Mouse (Mus musculus): Measurements from ENCODE around the gene Slamf6. TPM values are rescaled to one million over a fixed set of nuclear protein-coding genes. Genes with fewer than 3 reads are reported as not detected.

Slamf6 gene
- polyA plus RNA-seq, 1 experiment from 2014 or later: not detected

- no peak for ATAC-seq (replicated peaks; ENCODE audit: insufficient number of reproducible peaks, low FRiP score, low TSS enrichment)
- Histone ChIP-seq H3K27me3 (ENCODE audit: control insufficient read depth, insufficient read depth, low read length) (no peaks in the 10 kb centered on the region), H3K36me3 (ENCODE audit: control insufficient read depth, insufficient read depth, low read length) (no peaks in the 10 kb centered on the region), H3K9me3 (replicated peaks; ENCODE audit: control insufficient read depth, low read length) (no peaks in the 10 kb centered on the region), H3K27ac (ENCODE audit: low read depth, low read length) (no peak overlapping the region), H3K4me3 (ENCODE audit: low read depth, low read length) (no peak overlapping the region), H3K4me2 (no peak overlapping the region), H3K4me1 (ENCODE audit: control insufficient read depth, insufficient read depth, low read length) (no peaks in the 10 kb centered on the region), H3K9ac (ENCODE audit: low read depth, low read length) (no peak overlapping the region)
- 64% methylated on average over 5 of the region's 5 CpGs for WGBS (ENCODE audit: insufficient replicate concordance)
Observed at GRCm38 (mm10) chr1:171982170-171982569, 64.9 kb downstream of the Slamf6 start.

DNA sequence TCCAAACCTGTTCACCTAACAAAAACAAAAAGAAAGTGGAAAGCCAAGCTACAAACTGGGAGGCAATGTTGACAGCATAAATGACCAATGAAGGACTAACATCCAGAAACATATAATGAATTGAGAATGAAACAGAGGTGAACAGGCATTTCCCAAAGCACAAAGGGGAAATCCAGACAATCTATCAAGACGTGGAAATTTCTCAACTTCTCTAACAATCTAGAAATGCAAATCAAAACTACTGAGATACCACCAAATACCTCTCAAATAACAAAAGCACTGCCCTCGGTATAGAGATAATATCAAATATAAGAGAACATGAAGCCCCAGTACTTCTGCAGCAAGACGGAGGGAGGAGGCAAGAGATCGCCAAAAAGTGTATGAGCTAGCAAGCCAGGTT, 65.4 kb downstream of the Slamf6 start:
- Histone ChIP-seq H3K9ac (ENCODE audit: low read depth, low read length) (no peak overlapping the region), H3K27ac (ENCODE audit: low read depth, low read length) (no peak overlapping the region), H3K4me1 (ENCODE audit: control insufficient read depth, insufficient read depth, low read length) (no peaks in the 10 kb centered on the region), H3K36me3 (ENCODE audit: control insufficient read depth, insufficient read depth, low read length) (no peaks in the 10 kb centered on the region), H3K4me3 (ENCODE audit: low read depth, low read length) (no peak overlapping the region), H3K9me3 (replicated peaks; ENCODE audit: control insufficient read depth, low read length) (no peaks in the 10 kb centered on the region), H3K27me3 (ENCODE audit: control insufficient read depth, insufficient read depth, low read length) (no peaks in the 10 kb centered on the region), H3K4me2 (no peak overlapping the region)
- no peak for ATAC-seq (replicated peaks; ENCODE audit: insufficient number of reproducible peaks, low FRiP score, low TSS enrichment)
- 54% methylated on average over 4 of the region's 4 CpGs for WGBS (ENCODE audit: insufficient replicate concordance)

DNA sequence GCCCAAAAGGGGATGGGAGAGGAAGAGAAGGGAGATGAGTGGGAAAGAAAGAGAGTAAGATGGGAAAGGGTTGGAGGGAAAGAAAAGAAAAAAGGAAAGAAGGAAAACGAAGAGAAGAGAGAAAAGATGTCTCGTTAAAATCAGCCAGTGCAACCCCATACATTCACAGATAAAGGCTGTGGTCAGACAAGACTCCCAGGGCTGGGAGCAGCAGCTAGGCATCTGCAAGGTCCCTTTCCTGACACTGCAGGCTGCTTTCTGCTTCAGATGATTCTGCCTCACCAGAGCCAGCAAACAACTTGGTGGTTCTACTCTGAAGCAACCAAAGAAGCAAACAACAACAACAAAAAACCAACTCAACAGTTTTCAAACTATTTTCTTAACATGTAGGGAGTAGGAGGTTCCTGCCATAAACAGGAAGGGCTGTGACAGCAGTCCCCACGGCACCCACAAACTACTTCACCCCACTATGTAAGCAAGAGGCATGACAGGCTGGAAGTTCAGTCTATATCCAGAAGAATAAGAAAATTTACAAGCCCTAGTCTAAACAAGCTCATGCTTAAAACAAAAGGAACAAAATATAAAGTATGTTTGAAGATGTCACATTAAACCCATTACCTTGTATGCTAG, 66.2 kb downstream of the Slamf6 start:
- Histone ChIP-seq H3K36me3 (ENCODE audit: control insufficient read depth, insufficient read depth, low read length) (no peaks in the 10 kb centered on the region), H3K4me2 (no peak overlapping the region), H3K4me1 (ENCODE audit: control insufficient read depth, insufficient read depth, low read length) (no peaks in the 10 kb centered on the region), H3K27ac (ENCODE audit: low read depth, low read length) (no peak overlapping the region), H3K9ac (ENCODE audit: low read depth, low read length) (no peak overlapping the region), H3K4me3 (ENCODE audit: low read depth, low read length) (no peak overlapping the region), H3K27me3 (ENCODE audit: control insufficient read depth, insufficient read depth, low read length) (no peaks in the 10 kb centered on the region), H3K9me3 (replicated peaks; ENCODE audit: control insufficient read depth, low read length) (no peaks in the 10 kb centered on the region)
- 46% methylated on average over 3 of the region's 3 CpGs for WGBS (ENCODE audit: insufficient replicate concordance)
- ATAC-seq (replicated peaks; ENCODE audit: insufficient number of reproducible peaks, low FRiP score, low TSS enrichment): no peak

DNA sequence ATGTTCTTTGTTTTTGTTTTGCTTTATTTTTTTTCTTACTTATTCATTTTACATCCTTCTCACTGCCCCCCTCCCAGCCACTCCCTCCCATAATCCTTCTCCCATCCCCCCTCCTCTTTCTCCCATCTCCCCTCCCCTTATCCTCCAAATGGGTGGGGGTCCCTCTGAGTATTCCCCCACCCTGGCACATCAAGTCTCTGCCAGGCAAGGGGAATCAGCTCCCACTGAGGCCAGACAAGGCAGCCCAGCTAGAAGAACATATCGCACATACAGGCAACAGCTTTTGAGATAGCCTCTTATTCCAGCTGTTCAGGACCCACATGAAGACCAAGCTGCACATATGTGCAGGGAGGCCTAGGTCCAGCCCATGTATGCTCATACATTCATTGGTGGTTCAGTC, 66.8 kb downstream of the Slamf6 start:
- 100% methylated on average over 1 of the region's 1 CpGs for WGBS (ENCODE audit: insufficient replicate concordance)

DNA sequence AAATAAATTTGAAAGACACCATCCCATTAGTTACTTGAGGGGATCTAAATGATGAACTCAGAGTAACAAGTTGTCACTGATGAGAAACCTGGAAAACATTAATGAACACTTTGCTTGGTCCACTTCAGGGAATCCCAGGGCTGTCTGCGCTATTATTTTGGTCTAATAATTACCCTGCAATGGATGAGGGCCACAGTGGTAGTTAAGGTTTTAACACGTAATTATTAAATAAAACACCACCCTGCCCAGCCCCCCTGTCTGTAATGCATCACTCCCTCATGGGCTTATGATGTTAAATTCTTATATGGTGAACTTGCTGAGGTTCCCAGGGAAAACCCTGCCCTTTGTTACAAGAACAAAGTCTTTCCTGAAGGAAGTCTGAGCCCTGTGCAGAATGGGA, 74.6 kb downstream of the Slamf6 start:
- H3K27me3 ChIP-seq (ENCODE audit: control insufficient read depth, insufficient read depth, low read length): no peaks in the 10 kb centered on the region
- no peak overlapping the region for H3K9ac ChIP-seq (ENCODE audit: low read depth, low read length)
- peaks cover 14% of the 10 kb centered on the region; the same call in 1 of the 2 replicates for H3K4me1 ChIP-seq (ENCODE audit: control insufficient read depth, insufficient read depth, low read length)
- H3K36me3 ChIP-seq (ENCODE audit: control insufficient read depth, insufficient read depth, low read length): no peaks in the 10 kb centered on the region
- WGBS (ENCODE audit: insufficient replicate concordance): 91% methylated on average over 2 of the region's 2 CpGs
- ATAC-seq (replicated peaks; ENCODE audit: insufficient number of reproducible peaks, low FRiP score, low TSS enrichment): no peak
- no peak overlapping the region for H3K4me2 ChIP-seq
- H3K4me3 ChIP-seq (ENCODE audit: low read depth, low read length): no peak overlapping the region
- no peak overlapping the region for H3K27ac ChIP-seq (ENCODE audit: low read depth, low read length)
- H3K9me3 ChIP-seq (replicated peaks; ENCODE audit: control insufficient read depth, low read length): no peaks in the 10 kb centered on the region

More for the DNA sequence above, 66.8 kb downstream of the Slamf6 start:
- no peaks in the 10 kb centered on the region for H3K36me3 ChIP-seq (ENCODE audit: control insufficient read depth, insufficient read depth, low read length)
- no peak overlapping the region for H3K27ac ChIP-seq (ENCODE audit: low read depth, low read length)
- no peak overlapping the region for H3K9ac ChIP-seq (ENCODE audit: low read depth, low read length)
- H3K27me3 ChIP-seq (ENCODE audit: control insufficient read depth, insufficient read depth, low read length): no peaks in the 10 kb centered on the region
- H3K9me3 ChIP-seq (replicated peaks; ENCODE audit: control insufficient read depth, low read length): no peaks in the 10 kb centered on the region
- no peaks in the 10 kb centered on the region for H3K4me1 ChIP-seq (ENCODE audit: control insufficient read depth, insufficient read depth, low read length)
- ATAC-seq (replicated peaks; ENCODE audit: insufficient number of reproducible peaks, low FRiP score, low TSS enrichment): no peak
- no peak overlapping the region for H3K4me3 ChIP-seq (ENCODE audit: low read depth, low read length)
- H3K4me2 ChIP-seq: no peak overlapping the region

- no peak for ATAC-seq (replicated peaks; ENCODE audit: insufficient number of reproducible peaks, low FRiP score, low TSS enrichment)
- H3K27ac ChIP-seq (ENCODE audit: low read depth, low read length): no peak overlapping the region
- H3K27me3 ChIP-seq (ENCODE audit: control insufficient read depth, insufficient read depth, low read length): no peaks in the 10 kb centered on the region
- no peak overlapping the region for H3K4me3 ChIP-seq (ENCODE audit: low read depth, low read length)
- H3K4me2 ChIP-seq: no peak overlapping the region
- no peak overlapping the region for H3K9ac ChIP-seq (ENCODE audit: low read depth, low read length)
- 57% methylated on average over 4 of the region's 4 CpGs for WGBS (ENCODE audit: insufficient replicate concordance)
- peaks cover 14% of the 10 kb centered on the region; the same call in 1 of the 2 replicates for H3K4me1 ChIP-seq (ENCODE audit: control insufficient read depth, insufficient read depth, low read length)
- H3K9me3 ChIP-seq (replicated peaks; ENCODE audit: control insufficient read depth, low read length): no peaks in the 10 kb centered on the region
- H3K36me3 ChIP-seq (ENCODE audit: control insufficient read depth, insufficient read depth, low read length): no peaks in the 10 kb centered on the region
Observed at GRCm38 (mm10) chr1:171992901-171993530, 75.7 kb downstream of the Slamf6 start.

DNA sequence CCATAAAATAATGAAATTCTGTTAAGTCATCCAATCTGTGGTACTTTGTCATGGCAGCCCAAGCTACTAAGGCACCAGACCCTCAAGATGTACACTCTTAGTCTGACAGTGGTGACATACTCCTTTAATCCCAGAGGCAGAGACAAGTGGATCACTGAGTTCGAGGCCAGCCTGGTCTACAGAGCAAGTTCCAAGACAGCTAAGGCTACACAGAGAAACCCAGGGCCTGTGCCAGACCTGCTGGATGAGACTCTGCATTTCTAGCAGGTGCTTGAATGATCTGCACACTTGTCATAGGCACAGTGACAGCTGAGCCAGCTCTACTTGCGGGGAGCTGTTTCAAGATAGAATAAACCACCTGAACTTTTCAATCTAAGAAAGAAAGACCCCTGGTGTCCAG, 77.2 kb downstream of the Slamf6 start:
- H3K4me2 ChIP-seq: no peak overlapping the region
- H3K9me3 ChIP-seq (replicated peaks; ENCODE audit: control insufficient read depth, low read length): no peaks in the 10 kb centered on the region
- H3K36me3 ChIP-seq (ENCODE audit: control insufficient read depth, insufficient read depth, low read length): no peaks in the 10 kb centered on the region
- 56% methylated on average over 2 of the region's 2 CpGs for WGBS (ENCODE audit: insufficient replicate concordance)
- H3K4me1 ChIP-seq (ENCODE audit: control insufficient read depth, insufficient read depth, low read length): peaks cover 14% of the 10 kb centered on the region; the same call in 1 of the 2 replicates
- peak; percentile 39; the same call in 1 of the 2 replicates for ATAC-seq (replicated peaks; ENCODE audit: insufficient number of reproducible peaks, low FRiP score, low TSS enrichment)
- H3K27me3 ChIP-seq (ENCODE audit: control insufficient read depth, insufficient read depth, low read length): no peaks in the 10 kb centered on the region
- no peak overlapping the region for H3K9ac ChIP-seq (ENCODE audit: low read depth, low read length)
- H3K27ac ChIP-seq (ENCODE audit: low read depth, low read length): 0 out of 2 replicates have a peak overlapping the region, but pooled peaks have one; percentile 17
- no peak overlapping the region for H3K4me3 ChIP-seq (ENCODE audit: low read depth, low read length)

DNA sequence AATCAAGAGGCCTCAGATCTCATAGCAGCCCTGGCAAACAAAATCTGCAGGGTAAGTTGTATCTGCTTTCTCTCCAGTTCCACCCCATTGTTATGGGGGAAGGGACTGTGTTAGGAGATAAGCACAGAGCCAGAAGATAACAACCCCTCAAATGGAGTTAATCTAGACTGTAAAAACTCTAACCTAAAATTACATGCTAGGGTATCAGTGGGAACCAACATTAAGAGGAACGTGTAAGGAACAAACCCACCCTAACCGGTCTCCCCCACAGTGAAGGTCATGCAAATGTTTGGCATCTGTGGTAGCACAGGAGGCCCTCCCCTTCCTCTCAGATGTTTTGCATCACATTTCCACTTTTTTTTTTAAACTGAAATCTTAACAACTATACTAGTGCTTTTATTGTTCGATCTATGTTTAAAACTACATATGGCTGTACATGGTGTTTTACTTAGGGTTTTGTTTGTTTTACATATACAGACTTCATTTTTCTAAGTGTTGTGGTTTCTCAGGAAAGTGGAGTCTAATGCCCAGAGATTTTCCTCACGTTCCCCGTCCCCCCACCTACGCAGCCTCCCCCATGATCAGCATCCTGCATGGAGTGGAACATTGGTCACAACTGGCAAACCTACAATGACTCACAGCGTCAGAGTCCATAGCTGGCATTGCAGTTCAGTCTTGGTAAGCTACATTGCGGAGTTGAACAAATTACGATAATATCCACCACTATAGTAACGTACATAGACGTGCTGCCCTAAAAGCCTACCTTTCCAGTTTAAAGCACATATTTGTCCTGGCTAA, 77.8 kb downstream of the Slamf6 start:
- Histone ChIP-seq H3K36me3 (ENCODE audit: control insufficient read depth, insufficient read depth, low read length) (no peaks in the 10 kb centered on the region), H3K4me1 (ENCODE audit: control insufficient read depth, insufficient read depth, low read length) (peaks cover 14% of the 10 kb centered on the region; the same call in 1 of the 2 replicates), H3K9me3 (replicated peaks; ENCODE audit: control insufficient read depth, low read length) (no peaks in the 10 kb centered on the region), H3K27ac (ENCODE audit: low read depth, low read length) (0 out of 2 replicates have a peak overlapping the region, but pooled peaks have one; percentile 17), H3K4me3 (ENCODE audit: low read depth, low read length) (no peak overlapping the region), H3K27me3 (ENCODE audit: control insufficient read depth, insufficient read depth, low read length) (no peaks in the 10 kb centered on the region), H3K4me2 (no peak overlapping the region), H3K9ac (ENCODE audit: low read depth, low read length) (no peak overlapping the region)
- ATAC-seq (replicated peaks; ENCODE audit: insufficient number of reproducible peaks, low FRiP score, low TSS enrichment): peak; percentile 62
- 69% methylated on average over 11 of the region's 11 CpGs for WGBS (ENCODE audit: insufficient replicate concordance)

Data from heart, embryonic 11.5 days (tissue).